Mouse (Mus musculus) forebrain, embryonic 13.5 days (tissue): ENCODE measurements around the gene Gpr84. TPM values are rescaled to one million over a fixed set of nuclear protein-coding genes. Genes with fewer than 3 reads are reported as not detected.

Experiments
- ATAC-seq: fragments of 200-750 bp; cut with Nextera tagmentation; 2 replicates; pipeline ENCODE4 v1.8.0; 2017
- H3K27ac ChIP-seq: fragments of 300-500 bp; sonication (generic); 2 replicates; pipeline ENCODE4 v1.5.1; 2015; ENCODE audit warnings: inconsistent platforms, mild to moderate bottlenecking, moderate library complexity
- H3K27me3 ChIP-seq: fragments of 300-500 bp; sonication (generic); 2 replicates; pipeline ENCODE4 v1.6.1; 2015; ENCODE audit warnings: mild to moderate bottlenecking, inconsistent platforms
- H3K36me3 ChIP-seq: fragments of 300-500 bp; sonication (generic); 2 replicates; pipeline ENCODE4 v1.6.1; 2015; ENCODE audit warnings: mild to moderate bottlenecking, inconsistent platforms; ENCODE audit not compliant: poor library complexity, severe bottlenecking
- H3K4me1 ChIP-seq: fragments of 300-500 bp; sonication (generic); 2 replicates; pipeline ENCODE4 v1.6.1; 2015; ENCODE audit warnings: inconsistent platforms
- H3K4me2 ChIP-seq: fragments of 300-500 bp; sonication (generic); 2 replicates; pipeline ENCODE4 v1.6.1; 2015; ENCODE audit warnings: inconsistent platforms, mild to moderate bottlenecking, moderate library complexity
- H3K4me3 ChIP-seq: fragments of 300-500 bp; sonication (generic); 2 replicates; pipeline ENCODE4 v1.5.1; 2015; ENCODE audit warnings: mild to moderate bottlenecking, inconsistent platforms
- H3K9ac ChIP-seq: fragments of 300-500 bp; sonication (generic); 2 replicates; pipeline ENCODE4 v1.6.1; 2015; ENCODE audit warnings: mild to moderate bottlenecking, inconsistent platforms
- H3K9me3 ChIP-seq: fragments of 300-500 bp; sonication (generic); replicated peaks from 2 replicates; pipeline ENCODE4 v1.6.1; 2016; ENCODE audit warnings: inconsistent platforms
- WGBS: fragments of 180-500 bp; shearing (Covaris S2); methylation state at CpG from one replicate; pipeline ENCODE4 v1.1.7; 2015; 5-methylcytosine and 5-hydroxymethylcytosine counted together
- polyA plus RNA-seq: library from polyadenylated mRNA; unstranded; fragments of >200 nt; fragmentation: Nextera tagmentation; extraction: Ambion mirVana; gene quantifications from 2 replicates; pipeline ENCODE4 v1.2.1, GENCODE M21; 2015

The Gpr84 gene
- polyA plus RNA-seq, 1 experiment from 2014 or later, result 0.41 TPM

GRCm38 (mm10) chr15:103315011-103315502, 4.6 kb upstream of the Gpr84 start:
- 3% methylated on average over 18 of the region's 18 CpGs for WGBS
- Histone ChIP-seq H3K4me3 (peak overlapping the region; percentile 25), H3K9ac (peak overlapping the region; percentile 56), H3K4me2 (peak overlapping the region; percentile 57), H3K36me3 (peaks cover 45% of the 10 kb centered on the region), H3K9me3 (no peaks in the 10 kb centered on the region), H3K27ac (no peak overlapping the region), H3K27me3 (no peaks in the 10 kb centered on the region), H3K4me1 (peaks cover 25% of the 10 kb centered on the region)
- peak; percentile 75 for ATAC-seq

GRCm38 (mm10) chr15:103314181-103314580, 3.8 kb upstream of the Gpr84 start:
- Histone ChIP-seq H3K9me3 (no peaks in the 10 kb centered on the region), H3K27ac (0 out of 2 replicates have a peak overlapping the region, but pooled peaks have one; percentile 7), H3K27me3 (peaks cover 4% of the 10 kb centered on the region), H3K4me1 (peaks cover 25% of the 10 kb centered on the region), H3K9ac (0 out of 2 replicates have a peak overlapping the region, but pooled peaks have one; percentile 56), H3K4me3 (no peak overlapping the region), H3K4me2 (peak overlapping the region; percentile 57), H3K36me3 (peaks cover 40% of the 10 kb centered on the region)
- ATAC-seq, result peak; percentile 9; the same call in 1 of the 2 replicates
- WGBS, result 49% methylated on average over 22 of the region's 22 CpGs

GRCm38 (mm10) chr15:103313495-103314095, 3.2 kb upstream of the Gpr84 start:
- H3K27me3 ChIP-seq, result peaks cover 10% of the 10 kb centered on the region
- peaks cover 34% of the 10 kb centered on the region for H3K36me3 ChIP-seq
- no peak overlapping the region for H3K9ac ChIP-seq
- peak overlapping the region; percentile 57 for H3K4me2 ChIP-seq
- 15% methylated on average over 18 of the region's 18 CpGs for WGBS
- no peak overlapping the region for H3K4me3 ChIP-seq
- H3K4me1 ChIP-seq, result peaks cover 29% of the 10 kb centered on the region
- no peaks in the 10 kb centered on the region for H3K9me3 ChIP-seq
- 0 out of 2 replicates have a peak, but pooled peaks have one; percentile 11 for ATAC-seq
- H3K27ac ChIP-seq, result no peak overlapping the region

- Histone ChIP-seq H3K9ac (peak overlapping the region; percentile 58), H3K4me3 (no peak overlapping the region), H3K27ac (no peak overlapping the region), H3K9me3 (no peaks in the 10 kb centered on the region), H3K36me3 (no peaks in the 10 kb centered on the region), H3K27me3 (peaks cover 14% of the 10 kb centered on the region), H3K4me1 (peaks cover 44% of the 10 kb centered on the region), H3K4me2 (0 out of 2 replicates have a peak overlapping the region, but pooled peaks have one; percentile 5)
- ATAC-seq, result no peak
- WGBS, result 67% methylated on average over 26 of the region's 26 CpGs
Observed at GRCm38 (mm10) chr15:103308876-103309580, 1.4 kb downstream of the Gpr84 start.

GRCm38 (mm10) chr15:103308056-103308875, 2.1 kb downstream of the Gpr84 start:
- H3K9me3 ChIP-seq, result no peaks in the 10 kb centered on the region
- no peak overlapping the region for H3K4me3 ChIP-seq
- no peak for ATAC-seq
- H3K27me3 ChIP-seq, result peaks cover 14% of the 10 kb centered on the region
- H3K27ac ChIP-seq, result no peak overlapping the region
- H3K4me1 ChIP-seq, result peaks cover 45% of the 10 kb centered on the region
- no peaks in the 10 kb centered on the region for H3K36me3 ChIP-seq
- peak overlapping the region; percentile 58 for H3K9ac ChIP-seq
- 47% methylated on average over 28 of the region's 28 CpGs for WGBS
- H3K4me2 ChIP-seq, result 0 out of 2 replicates have a peak overlapping the region, but pooled peaks have one; percentile 5

- no peaks in the 10 kb centered on the region for H3K9me3 ChIP-seq
- ATAC-seq, result peak; percentile 2; the same call in 1 of the 2 replicates
- H3K4me3 ChIP-seq, result no peak overlapping the region
- 0 out of 2 replicates have a peak overlapping the region, but pooled peaks have one; percentile 19 for H3K9ac ChIP-seq
- 1% methylated on average over 7 of the region's 7 CpGs for WGBS
- peaks cover 14% of the 10 kb centered on the region for H3K27me3 ChIP-seq
- H3K4me1 ChIP-seq, result peaks cover 53% of the 10 kb centered on the region
- peak overlapping the region; percentile 98 for H3K27ac ChIP-seq
- H3K36me3 ChIP-seq, result no peaks in the 10 kb centered on the region
- peak overlapping the region; percentile 31; the same call in 1 of the 2 replicates for H3K4me2 ChIP-seq
Observed at GRCm38 (mm10) chr15:103307125-103307524, 3.3 kb downstream of the Gpr84 start.

GRCm38 (mm10) chr15:103305792-103306645, 4.4 kb downstream of the Gpr84 start:
- Histone ChIP-seq H3K9me3 (no peaks in the 10 kb centered on the region), H3K36me3 (no peaks in the 10 kb centered on the region), H3K4me1 (peaks cover 64% of the 10 kb centered on the region), H3K4me2 (peak overlapping the region; percentile 66), H3K27ac (peak overlapping the region; percentile 98), H3K27me3 (peaks cover 14% of the 10 kb centered on the region), H3K9ac (peak overlapping the region; percentile 81), H3K4me3 (peak overlapping the region; percentile 38)
- 40% methylated on average over 8 of the region's 8 CpGs for WGBS
- ATAC-seq, result no peak

- H3K27ac ChIP-seq, result peak overlapping the region; percentile 98
- H3K4me1 ChIP-seq, result peaks cover 72% of the 10 kb centered on the region
- no peaks in the 10 kb centered on the region for H3K36me3 ChIP-seq
- H3K9ac ChIP-seq, result peak overlapping the region; percentile 81
- peak overlapping the region; percentile 77 for H3K4me2 ChIP-seq
- H3K4me3 ChIP-seq, result peak overlapping the region; percentile 44
- H3K9me3 ChIP-seq, result no peaks in the 10 kb centered on the region
- under 1% methylated on average over 71 of the region's 71 CpGs for WGBS
- ATAC-seq, result peak; percentile 97
- peaks cover 14% of the 10 kb centered on the region for H3K27me3 ChIP-seq
Observed at GRCm38 (mm10) chr15:103305070-103305678, 5.2 kb downstream of the Gpr84 start.

- peak overlapping the region; percentile 78 for H3K9ac ChIP-seq
- WGBS, result 0% methylated on average over 9 of the region's 9 CpGs
- peak; percentile 2; the same call in 1 of the 2 replicates for ATAC-seq
- H3K36me3 ChIP-seq, result no peaks in the 10 kb centered on the region
- H3K27me3 ChIP-seq, result peaks cover 14% of the 10 kb centered on the region
- H3K4me2 ChIP-seq, result peak overlapping the region; percentile 77
- peak overlapping the region; percentile 95 for H3K27ac ChIP-seq
- peaks cover 78% of the 10 kb centered on the region for H3K4me1 ChIP-seq
- H3K4me3 ChIP-seq, result peak overlapping the region; percentile 44
- H3K9me3 ChIP-seq, result no peaks in the 10 kb centered on the region
Observed at GRCm38 (mm10) chr15:103304616-103304969, 5.8 kb downstream of the Gpr84 start.

- 10% methylated on average over 8 of the region's 8 CpGs for WGBS
- Histone ChIP-seq H3K4me1 (peaks cover 83% of the 10 kb centered on the region), H3K36me3 (no peaks in the 10 kb centered on the region), H3K27me3 (peaks cover 9% of the 10 kb centered on the region), H3K9me3 (no peaks in the 10 kb centered on the region), H3K4me3 (peak overlapping the region; percentile 44), H3K9ac (peak overlapping the region; percentile 78), H3K27ac (peak overlapping the region; percentile 95), H3K4me2 (peak overlapping the region; percentile 77)
- ATAC-seq, result no peak
Observed at GRCm38 (mm10) chr15:103303916-103304615, 6.3 kb downstream of the Gpr84 start.
